Mouse (Mus musculus): ENCODE results near the gene Cilp. TPM values are rescaled to one million over a fixed set of nuclear protein-coding genes. Genes with fewer than 3 reads are reported as not detected.

The Cilp gene
- polyA plus RNA-seq, 1 experiment from 2014 or later: not detected

- no peak overlapping the region for H3K27ac ChIP-seq
- no peaks in the 10 kb centered on the region for H3K9me3 ChIP-seq
- 91% methylated on average over 11 of the region's 11 CpGs for WGBS
Observed at GRCm38 (mm10) chr9:65237616-65238015, 27.4 kb upstream of the Cilp start.

GRCm38 (mm10) chr9:65238191-65238760 is 26.7 kb upstream of the Cilp start:
- DNase-seq (ENCODE audit: extremely low spot score, low spot score): no peak
- H3K4me1 ChIP-seq: peaks cover 11% of the 10 kb centered on the region
- H3K27ac ChIP-seq: no peak overlapping the region
- H3K36me3 ChIP-seq (replicated peaks): peaks cover 15% of the 10 kb centered on the region
- WGBS: 89% methylated on average over 13 of the region's 13 CpGs
- H3K4me3 ChIP-seq: no peak overlapping the region
- H3K27me3 ChIP-seq (ENCODE audit: poor library complexity, severe bottlenecking): no peaks in the 10 kb centered on the region
- H3K9me3 ChIP-seq: no peaks in the 10 kb centered on the region

More at GRCm38 (mm10) chr9:65237616-65238015, 27.4 kb upstream of the Cilp start:
- H3K4me3 ChIP-seq: no peak overlapping the region
- peaks cover 19% of the 10 kb centered on the region for H3K36me3 ChIP-seq (replicated peaks)
- H3K4me1 ChIP-seq: peaks cover 6% of the 10 kb centered on the region; the same call in 1 of the 2 replicates
- DNase-seq (ENCODE audit: extremely low spot score, low spot score): no peak
- H3K27me3 ChIP-seq (ENCODE audit: poor library complexity, severe bottlenecking): no peaks in the 10 kb centered on the region

GRCm38 (mm10) chr9:65239176-65239575 is 25.8 kb upstream of the Cilp start:
- Histone ChIP-seq H3K9me3 (no peaks in the 10 kb centered on the region), H3K27me3 (ENCODE audit: poor library complexity, severe bottlenecking) (no peaks in the 10 kb centered on the region), H3K4me3 (no peak overlapping the region), H3K27ac (no peak overlapping the region), H3K36me3 (replicated peaks) (peaks cover 12% of the 10 kb centered on the region), H3K4me1 (peaks cover 18% of the 10 kb centered on the region)
- WGBS: 93% methylated on average over 4 of the region's 4 CpGs
- DNase-seq (ENCODE audit: extremely low spot score, low spot score): no peak

- Histone ChIP-seq H3K36me3 (replicated peaks) (peaks cover 12% of the 10 kb centered on the region), H3K9me3 (no peaks in the 10 kb centered on the region), H3K27me3 (ENCODE audit: poor library complexity, severe bottlenecking) (no peaks in the 10 kb centered on the region), H3K4me1 (peaks cover 22% of the 10 kb centered on the region), H3K27ac (no peak overlapping the region), H3K4me3 (no peak overlapping the region)
- no peak for DNase-seq (ENCODE audit: extremely low spot score, low spot score)
- WGBS: 92% methylated on average over 5 of the region's 5 CpGs
Observed at GRCm38 (mm10) chr9:65239731-65240130, 25.2 kb upstream of the Cilp start.

- Histone ChIP-seq H3K27me3 (ENCODE audit: poor library complexity, severe bottlenecking) (no peaks in the 10 kb centered on the region), H3K27ac (no peak overlapping the region), H3K36me3 (replicated peaks) (peaks cover 12% of the 10 kb centered on the region), H3K9me3 (no peaks in the 10 kb centered on the region), H3K4me1 (peaks cover 22% of the 10 kb centered on the region), H3K4me3 (no peak overlapping the region)
- DNase-seq (ENCODE audit: extremely low spot score, low spot score): no peak
- WGBS: 87% methylated on average over 3 of the region's 3 CpGs
Observed at GRCm38 (mm10) chr9:65240587-65240986, 24.4 kb upstream of the Cilp start.

GRCm38 (mm10) chr9:65241973-65242372 is 23.0 kb upstream of the Cilp start:
- WGBS: 67% methylated on average over 5 of the region's 5 CpGs
- DNase-seq (ENCODE audit: extremely low spot score, low spot score): no peak
- Histone ChIP-seq H3K27me3 (ENCODE audit: poor library complexity, severe bottlenecking) (no peaks in the 10 kb centered on the region), H3K4me3 (no peak overlapping the region), H3K4me1 (peaks cover 22% of the 10 kb centered on the region), H3K36me3 (replicated peaks) (peaks cover 8% of the 10 kb centered on the region), H3K9me3 (no peaks in the 10 kb centered on the region), H3K27ac (no peak overlapping the region)

- WGBS: 60% methylated on average over 4 of the region's 4 CpGs
- peaks cover 28% of the 10 kb centered on the region for H3K4me1 ChIP-seq
Observed at GRCm38 (mm10) chr9:65243249-65243648, 21.7 kb upstream of the Cilp start.

GRCm38 (mm10) chr9:65244036-65244806 is 20.8 kb upstream of the Cilp start:
- Histone ChIP-seq H3K9me3 (no peaks in the 10 kb centered on the region), H3K4me1 (peaks cover 29% of the 10 kb centered on the region), H3K27ac (peak overlapping the region; percentile 13; the same call in 1 of the 2 replicates), H3K36me3 (replicated peaks) (no peaks in the 10 kb centered on the region), H3K4me3 (no peak overlapping the region), H3K27me3 (ENCODE audit: poor library complexity, severe bottlenecking) (no peaks in the 10 kb centered on the region)
- WGBS: 64% methylated on average over 9 of the region's 9 CpGs
- no peak for DNase-seq (ENCODE audit: extremely low spot score, low spot score)

More at GRCm38 (mm10) chr9:65243249-65243648, 21.7 kb upstream of the Cilp start:
- Histone ChIP-seq H3K4me3 (no peak overlapping the region), H3K27ac (no peak overlapping the region), H3K36me3 (replicated peaks) (0 out of 2 replicates have a peak, but pooled peaks cover 3% of the 10 kb centered on the region), H3K9me3 (no peaks in the 10 kb centered on the region), H3K27me3 (ENCODE audit: poor library complexity, severe bottlenecking) (no peaks in the 10 kb centered on the region)
- no peak for DNase-seq (ENCODE audit: extremely low spot score, low spot score)

- H3K27me3 ChIP-seq (ENCODE audit: poor library complexity, severe bottlenecking): no peaks in the 10 kb centered on the region
- no peak for DNase-seq (ENCODE audit: extremely low spot score, low spot score)
- no peak overlapping the region for H3K4me3 ChIP-seq
- H3K4me1 ChIP-seq: peaks cover 23% of the 10 kb centered on the region
- 82% methylated on average over 16 of the region's 16 CpGs for WGBS
- no peaks in the 10 kb centered on the region for H3K9me3 ChIP-seq
- H3K36me3 ChIP-seq (replicated peaks): no peaks in the 10 kb centered on the region
- H3K27ac ChIP-seq: 0 out of 2 replicates have a peak overlapping the region, but pooled peaks have one; percentile 15
Observed at GRCm38 (mm10) chr9:65247502-65248376, 17.2 kb upstream of the Cilp start.

GRCm38 (mm10) chr9:65248377-65248690 is 16.6 kb upstream of the Cilp start:
- Histone ChIP-seq H3K36me3 (replicated peaks) (no peaks in the 10 kb centered on the region), H3K4me1 (peaks cover 17% of the 10 kb centered on the region), H3K27ac (0 out of 2 replicates have a peak overlapping the region, but pooled peaks have one; percentile 15), H3K9me3 (no peaks in the 10 kb centered on the region), H3K27me3 (ENCODE audit: poor library complexity, severe bottlenecking) (no peaks in the 10 kb centered on the region), H3K4me3 (no peak overlapping the region)
- 93% methylated on average over 5 of the region's 5 CpGs for WGBS
- no peak for DNase-seq (ENCODE audit: extremely low spot score, low spot score)

GRCm38 (mm10) chr9:65252026-65252425 is 13.0 kb upstream of the Cilp start:
- H3K36me3 ChIP-seq (replicated peaks): no peaks in the 10 kb centered on the region
- H3K9me3 ChIP-seq: no peaks in the 10 kb centered on the region
- no peak overlapping the region for H3K4me3 ChIP-seq
- no peak overlapping the region for H3K27ac ChIP-seq
- WGBS: 75% methylated on average over 3 of the region's 3 CpGs
- no peaks in the 10 kb centered on the region for H3K27me3 ChIP-seq (ENCODE audit: poor library complexity, severe bottlenecking)
- H3K4me1 ChIP-seq: peaks cover 14% of the 10 kb centered on the region; the same call in 1 of the 2 replicates
- DNase-seq (ENCODE audit: extremely low spot score, low spot score): no peak

- H3K27me3 ChIP-seq (ENCODE audit: poor library complexity, severe bottlenecking): no peaks in the 10 kb centered on the region
- no peak overlapping the region for H3K4me3 ChIP-seq
- no peaks in the 10 kb centered on the region for H3K9me3 ChIP-seq
- WGBS: 65% methylated on average over 11 of the region's 11 CpGs
- no peak overlapping the region for H3K27ac ChIP-seq
- no peaks in the 10 kb centered on the region for H3K36me3 ChIP-seq (replicated peaks)
- H3K4me1 ChIP-seq: 0 out of 2 replicates have a peak, but pooled peaks cover 7% of the 10 kb centered on the region
- DNase-seq (ENCODE audit: extremely low spot score, low spot score): no peak
Observed at GRCm38 (mm10) chr9:65255906-65256600, 8.9 kb upstream of the Cilp start.

All from forebrain, embryonic 10.5 days (tissue).